Mouse (Mus musculus): ENCODE data around the gene Gm21988. TPM values are rescaled to one million over a fixed set of nuclear protein-coding genes. Genes with fewer than 3 reads are reported as not detected.

The Gm21988 gene
- polyA plus RNA-seq, 1 experiment = 4.0 TPM

- H3K4me3 ChIP-seq (ENCODE audit: insufficient read depth, low read depth, low read length) = peak overlapping the region; percentile 64
- H3K4me1 ChIP-seq (ENCODE audit: control insufficient read depth, insufficient read depth, insufficient read length, low read length) = peaks cover 3% of the 10 kb centered on the region; the same call in 1 of the 2 replicates
- peak overlapping the region; percentile 95 for H3K27ac ChIP-seq (replicated peaks; ENCODE audit: low read depth, low read length)
These were observed 11.9 kb downstream of the Gm21988 start for GRCm38 (mm10) chr11:70227661-70228245.

DNA sequence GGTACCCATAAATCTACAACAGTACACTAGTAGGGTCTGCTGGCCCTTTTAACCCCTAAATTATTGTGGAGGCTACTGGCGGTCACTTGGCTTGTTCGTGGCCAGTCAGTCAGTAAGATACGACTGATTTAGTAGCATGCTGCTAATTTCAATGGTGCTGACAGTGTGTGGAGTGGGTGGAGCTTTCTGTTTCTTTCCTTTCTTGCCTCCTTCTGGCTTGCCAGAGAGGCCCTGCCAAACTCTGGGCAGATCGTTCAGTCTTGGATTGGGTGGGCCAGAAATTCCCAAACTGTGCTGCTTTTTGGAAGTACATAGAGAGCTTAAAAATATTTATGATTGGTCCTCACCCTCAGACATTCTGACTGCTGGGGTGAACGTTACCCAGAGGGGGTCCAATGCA, 12.5 kb downstream of the Gm21988 start:
- Histone ChIP-seq H3K27ac (replicated peaks; ENCODE audit: low read depth, low read length) (peak overlapping the region; percentile 95), H3K4me3 (ENCODE audit: insufficient read depth, low read depth, low read length) (peak overlapping the region; percentile 64), H3K4me1 (ENCODE audit: control insufficient read depth, insufficient read depth, insufficient read length, low read length) (peaks cover 3% of the 10 kb centered on the region; the same call in 1 of the 2 replicates)

DNA sequence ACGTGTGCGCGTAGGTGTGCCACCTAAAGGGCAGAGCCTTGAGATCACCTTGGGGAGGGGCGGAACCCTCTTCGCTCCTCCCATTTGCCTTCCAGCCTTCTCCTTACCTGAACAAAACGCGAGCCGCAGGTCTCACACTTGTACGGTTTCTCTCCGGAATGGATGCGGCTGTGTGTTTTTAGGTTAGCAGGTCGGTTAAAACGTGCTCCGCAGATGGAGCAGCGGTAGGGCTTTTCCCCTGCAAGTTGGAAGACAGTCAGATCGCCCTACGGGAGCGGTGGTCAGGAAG, 13.1 kb downstream of the Gm21988 start:
- peak overlapping the region; percentile 95 for H3K27ac ChIP-seq (replicated peaks; ENCODE audit: low read depth, low read length)
- peak overlapping the region; percentile 64 for H3K4me3 ChIP-seq (ENCODE audit: insufficient read depth, low read depth, low read length)
- H3K4me1 ChIP-seq (ENCODE audit: control insufficient read depth, insufficient read depth, insufficient read length, low read length) = peaks cover 3% of the 10 kb centered on the region; the same call in 1 of the 2 replicates

DNA sequence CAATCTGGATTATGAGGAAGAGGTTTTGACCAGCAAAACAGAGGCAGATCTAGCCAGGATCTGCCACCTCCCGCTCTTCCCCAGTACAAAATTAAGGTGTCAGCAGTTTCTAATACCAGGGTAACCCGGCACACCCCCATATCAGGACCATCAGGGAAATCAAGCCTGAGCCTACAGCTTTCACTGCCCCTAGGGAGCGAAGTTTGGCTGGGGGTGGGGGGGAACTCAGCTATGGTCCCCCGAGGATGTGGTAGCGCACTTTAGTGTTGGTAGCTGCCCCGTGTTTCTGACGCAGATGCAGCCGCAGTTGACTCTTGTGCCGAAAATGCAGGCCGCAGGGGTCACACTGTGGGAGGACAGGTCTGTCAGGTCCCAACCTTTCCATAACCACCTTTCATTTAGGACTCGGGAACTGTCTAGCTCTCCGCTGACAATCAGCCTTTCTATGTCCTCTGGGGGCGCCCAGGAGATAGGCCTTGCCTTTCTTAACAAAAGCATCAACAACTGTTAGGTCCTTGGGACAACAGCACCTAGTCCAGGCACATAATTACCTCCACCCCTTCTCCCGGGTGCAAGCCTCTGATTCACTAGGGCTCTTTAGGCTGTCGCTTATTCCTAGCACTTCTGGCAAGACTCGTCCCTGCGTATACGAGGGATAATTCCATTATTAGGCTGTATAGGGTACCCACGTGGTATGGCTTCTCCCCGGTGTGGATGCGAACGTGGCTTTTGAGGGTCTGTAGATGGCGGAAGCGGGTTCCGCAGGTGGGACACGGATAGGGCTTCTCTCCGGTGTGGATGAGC, 13.6 kb downstream of the Gm21988 start:
- H3K27ac ChIP-seq (replicated peaks; ENCODE audit: low read depth, low read length) = peak overlapping the region; percentile 95
- H3K4me1 ChIP-seq (ENCODE audit: control insufficient read depth, insufficient read depth, insufficient read length, low read length) = peaks cover 3% of the 10 kb centered on the region; the same call in 1 of the 2 replicates
- peak overlapping the region; percentile 64 for H3K4me3 ChIP-seq (ENCODE audit: insufficient read depth, low read depth, low read length)

DNA sequence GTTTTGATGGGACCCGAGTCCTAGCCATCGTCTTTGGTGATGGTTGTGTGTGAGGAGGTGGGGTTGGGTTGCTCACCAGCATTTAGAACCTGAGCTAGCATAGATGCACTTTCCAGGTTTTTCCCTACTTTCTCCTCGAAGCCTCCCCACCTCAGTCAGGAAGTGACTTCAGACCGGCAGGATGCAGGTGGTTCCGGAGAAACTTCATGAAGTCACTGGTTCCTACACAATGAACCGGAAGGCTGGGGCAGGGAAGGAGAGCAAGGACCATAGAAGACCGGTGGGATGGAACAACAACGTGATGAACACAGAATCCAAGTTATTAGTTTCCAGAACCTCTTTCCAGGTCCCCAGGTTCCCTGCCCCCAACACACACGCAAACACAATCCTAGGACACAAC, 15.9 kb downstream of the Gm21988 start:
- Histone ChIP-seq H3K4me3 (ENCODE audit: insufficient read depth, low read depth, low read length) (peak overlapping the region; percentile 64), H3K4me1 (ENCODE audit: control insufficient read depth, insufficient read depth, insufficient read length, low read length) (peaks cover 6% of the 10 kb centered on the region), H3K27ac (replicated peaks; ENCODE audit: low read depth, low read length) (peak overlapping the region; percentile 99)

DNA sequence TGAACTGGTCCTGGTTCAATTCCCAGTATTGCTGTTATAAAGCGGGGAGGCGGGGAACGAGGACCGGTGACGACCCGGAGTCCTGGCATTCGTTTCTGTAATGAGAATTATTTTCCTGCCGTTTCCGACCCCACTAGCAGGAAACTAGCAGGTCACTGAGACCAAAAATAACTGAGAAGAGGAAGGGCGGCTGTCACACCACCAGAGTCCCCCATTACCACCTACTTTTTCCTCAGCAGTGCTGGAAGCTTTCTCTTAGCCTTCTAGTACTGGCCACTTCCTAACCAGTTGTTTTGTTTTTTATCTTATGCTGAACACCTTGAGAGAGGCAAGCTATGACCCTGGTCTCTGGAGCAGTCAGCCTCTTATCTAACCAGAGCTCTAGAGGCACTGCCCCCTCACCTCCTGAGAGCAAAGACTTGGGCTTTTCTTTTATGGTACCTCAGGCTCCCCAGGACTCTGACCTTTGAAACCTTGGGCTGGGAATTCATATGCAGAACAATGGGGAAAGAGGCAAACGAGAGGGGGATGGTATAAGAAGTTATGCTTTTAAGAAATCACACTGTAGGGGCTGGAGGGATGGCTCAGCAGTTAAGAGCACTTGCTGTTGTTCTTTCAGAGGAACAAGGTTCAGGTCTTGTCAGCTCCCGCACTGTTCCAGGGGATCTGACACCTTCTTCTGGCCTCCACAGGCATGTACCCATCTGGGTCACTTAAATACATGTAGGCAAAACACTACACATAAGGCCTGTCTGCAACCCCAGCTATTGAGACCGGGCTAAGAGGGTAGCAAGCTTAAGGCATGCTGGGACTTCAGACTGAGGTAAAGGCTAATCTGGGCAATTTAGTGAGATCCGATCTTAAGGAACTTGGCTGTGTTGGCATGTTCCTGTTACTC, 17.8 kb downstream of the Gm21988 start:
- peak overlapping the region; percentile 98 for H3K27ac ChIP-seq (replicated peaks; ENCODE audit: low read depth, low read length)
- H3K4me1 ChIP-seq (ENCODE audit: control insufficient read depth, insufficient read depth, insufficient read length, low read length) = peaks cover 9% of the 10 kb centered on the region
- peak overlapping the region; percentile 76 for H3K4me3 ChIP-seq (ENCODE audit: insufficient read depth, low read depth, low read length)

- Histone ChIP-seq H3K4me3 (ENCODE audit: insufficient read depth, low read depth, low read length) (peak within 1 kb of the TSS; percentile 76), H3K4me1 (ENCODE audit: control insufficient read depth, insufficient read depth, insufficient read length, low read length) (peaks cover 9% of the 10 kb centered on the region), H3K27ac (replicated peaks; ENCODE audit: low read depth, low read length) (peak within 1 kb of the TSS; percentile 98)
These were observed 18.7 kb downstream of the Gm21988 start, which contains the start of gene Slc16a13 for GRCm38 (mm10) chr11:70220731-70221602. Gene Slc16a13, minus strand, starts transcription at chr11:70221064.

- Histone ChIP-seq H3K4me3 (ENCODE audit: insufficient read depth, low read depth, low read length) (peak overlapping the region; percentile 68), H3K27ac (replicated peaks; ENCODE audit: low read depth, low read length) (peak overlapping the region; percentile 75), H3K4me1 (ENCODE audit: control insufficient read depth, insufficient read depth, insufficient read length, low read length) (peaks cover 9% of the 10 kb centered on the region)
These were observed 19.3 kb downstream of the Gm21988 start for GRCm38 (mm10) chr11:70220323-70220722.

- H3K4me3 ChIP-seq (ENCODE audit: insufficient read depth, low read depth, low read length) = peak overlapping the region; percentile 68
- H3K27ac ChIP-seq (replicated peaks; ENCODE audit: low read depth, low read length) = peak overlapping the region; percentile 75
- peaks cover 9% of the 10 kb centered on the region for H3K4me1 ChIP-seq (ENCODE audit: control insufficient read depth, insufficient read depth, insufficient read length, low read length)
These were observed 19.8 kb downstream of the Gm21988 start for GRCm38 (mm10) chr11:70219873-70220272.

DNA sequence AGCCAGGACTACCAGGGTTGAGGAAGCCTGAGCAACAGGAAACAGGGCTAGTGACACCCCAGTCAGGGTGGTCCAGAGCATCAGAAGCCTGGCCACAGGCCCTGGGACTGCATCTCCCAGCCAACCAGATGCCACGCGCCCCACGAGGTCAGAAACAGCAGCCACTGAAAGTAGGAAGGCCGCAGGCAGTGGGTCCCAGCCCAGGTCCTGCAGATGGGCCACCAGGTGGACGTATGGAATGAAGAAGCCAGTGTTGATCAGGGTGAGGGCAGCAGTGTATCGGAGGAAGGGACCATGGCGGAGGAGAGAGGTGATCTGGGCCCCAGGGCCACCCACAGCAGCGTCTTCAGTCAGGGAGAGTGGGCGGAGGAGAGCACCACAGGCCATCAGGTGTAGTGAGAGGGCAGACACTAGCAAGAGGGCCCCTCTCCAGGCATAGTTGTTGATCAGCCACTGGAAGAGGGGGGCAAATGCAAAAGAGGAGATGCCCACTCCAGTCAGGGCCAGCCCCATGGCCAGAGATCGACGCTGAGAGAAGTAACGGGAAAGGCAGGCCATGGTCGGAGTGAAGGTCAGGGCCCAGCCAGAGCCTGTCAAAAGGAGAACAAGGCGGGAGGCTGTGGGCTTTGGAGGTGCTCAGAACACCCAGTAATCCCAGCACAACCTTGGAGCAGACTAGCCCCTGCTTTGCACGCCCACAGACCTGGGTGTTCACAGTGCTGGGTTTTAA, 20.7 kb downstream of the Gm21988 start:
- H3K4me1 ChIP-seq (ENCODE audit: control insufficient read depth, insufficient read depth, insufficient read length, low read length) = peaks cover 9% of the 10 kb centered on the region
- H3K27ac ChIP-seq (replicated peaks; ENCODE audit: low read depth, low read length) = no peak overlapping the region
- H3K4me3 ChIP-seq (ENCODE audit: insufficient read depth, low read depth, low read length) = peak overlapping the region; percentile 10; the same call in 1 of the 2 replicates

GRCm38 (mm10) chr11:70218039-70218438, 21.6 kb downstream of the Gm21988 start:
- Histone ChIP-seq H3K27ac (replicated peaks; ENCODE audit: low read depth, low read length) (no peak overlapping the region), H3K4me3 (ENCODE audit: insufficient read depth, low read depth, low read length) (no peak overlapping the region), H3K4me1 (ENCODE audit: control insufficient read depth, insufficient read depth, insufficient read length, low read length) (peaks cover 6% of the 10 kb centered on the region; the same call in 1 of the 2 replicates)

DNA sequence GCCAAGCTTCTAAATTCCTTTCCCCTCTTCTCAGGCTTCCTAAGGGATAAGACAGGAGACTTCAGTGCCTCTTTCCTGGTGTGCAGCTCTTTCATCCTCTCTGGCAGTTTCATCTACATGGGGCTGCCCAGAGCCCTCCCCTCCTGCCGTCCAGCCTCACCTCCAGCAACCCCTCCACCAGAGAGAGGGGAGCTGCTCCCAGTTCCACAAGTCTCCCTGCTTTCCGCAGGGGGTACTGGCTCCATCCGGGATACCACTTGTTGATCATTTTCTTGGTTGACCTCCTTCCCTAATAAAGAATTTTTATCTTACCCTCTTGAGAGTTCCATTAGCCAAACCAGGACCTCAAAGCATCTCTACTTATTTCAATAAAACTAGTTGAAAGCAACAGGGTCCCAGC, 23.5 kb downstream of the Gm21988 start:
- peaks cover 6% of the 10 kb centered on the region; the same call in 1 of the 2 replicates for H3K4me1 ChIP-seq (ENCODE audit: control insufficient read depth, insufficient read depth, insufficient read length, low read length)
- no peak overlapping the region for H3K27ac ChIP-seq (replicated peaks; ENCODE audit: low read depth, low read length)
- H3K4me3 ChIP-seq (ENCODE audit: insufficient read depth, low read depth, low read length) = no peak overlapping the region

DNA sequence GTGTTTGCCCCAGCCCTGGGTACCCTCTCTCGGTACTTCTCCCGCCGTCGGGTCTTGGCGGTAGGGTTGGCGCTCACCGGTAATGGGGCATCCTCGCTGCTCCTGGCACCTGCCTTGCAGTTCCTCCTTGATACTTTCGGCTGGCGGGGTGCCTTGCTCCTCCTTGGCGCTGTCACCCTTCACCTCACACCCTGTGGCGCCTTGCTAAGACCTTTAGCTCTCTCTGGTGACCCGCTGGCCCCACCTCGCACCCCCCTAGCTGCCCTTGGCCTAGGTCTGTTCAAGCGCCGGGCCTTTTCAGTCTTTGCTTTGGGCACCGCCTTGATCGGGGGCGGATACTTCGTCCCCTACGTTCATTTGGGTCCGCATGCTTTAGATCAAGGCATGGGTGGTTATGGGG, 24.3 kb downstream of the Gm21988 start:
- Histone ChIP-seq H3K4me3 (ENCODE audit: insufficient read depth, low read depth, low read length) (0 out of 2 replicates have a peak overlapping the region, but pooled peaks have one; percentile 48), H3K4me1 (ENCODE audit: control insufficient read depth, insufficient read depth, insufficient read length, low read length) (peaks cover 6% of the 10 kb centered on the region; the same call in 1 of the 2 replicates), H3K27ac (replicated peaks; ENCODE audit: low read depth, low read length) (no peak overlapping the region)

DNA sequence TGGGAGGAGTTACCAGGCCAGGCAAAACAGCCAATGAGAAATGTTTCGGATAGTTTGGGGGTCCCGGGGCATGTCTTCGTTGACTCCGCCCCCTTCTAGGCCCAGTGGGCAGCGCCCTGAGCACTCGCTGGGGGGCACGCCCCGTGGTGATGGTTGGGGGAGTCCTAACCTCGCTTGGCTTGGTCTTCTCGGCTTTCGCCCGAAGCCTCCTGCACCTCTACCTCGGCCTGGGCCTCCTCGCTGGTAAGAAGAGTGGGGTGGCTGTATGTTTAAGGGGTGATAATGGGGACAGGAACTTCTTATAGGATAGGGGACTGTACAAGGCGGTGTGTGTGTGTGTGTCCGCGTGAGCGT, 24.8 kb downstream of the Gm21988 start:
- peak overlapping the region; percentile 48; the same call in 1 of the 2 replicates for H3K4me3 ChIP-seq (ENCODE audit: insufficient read depth, low read depth, low read length)
- peaks cover 6% of the 10 kb centered on the region; the same call in 1 of the 2 replicates for H3K4me1 ChIP-seq (ENCODE audit: control insufficient read depth, insufficient read depth, insufficient read length, low read length)

More for the DNA sequence above, 24.8 kb downstream of the Gm21988 start:
- H3K27ac ChIP-seq (replicated peaks; ENCODE audit: low read depth, low read length) = no peak overlapping the region

Data from brown adipose tissue, adult 24 weeks (tissue).